9 mouse cellular contexts compared by ENCODE assay signal in the genomic region with DNA sequence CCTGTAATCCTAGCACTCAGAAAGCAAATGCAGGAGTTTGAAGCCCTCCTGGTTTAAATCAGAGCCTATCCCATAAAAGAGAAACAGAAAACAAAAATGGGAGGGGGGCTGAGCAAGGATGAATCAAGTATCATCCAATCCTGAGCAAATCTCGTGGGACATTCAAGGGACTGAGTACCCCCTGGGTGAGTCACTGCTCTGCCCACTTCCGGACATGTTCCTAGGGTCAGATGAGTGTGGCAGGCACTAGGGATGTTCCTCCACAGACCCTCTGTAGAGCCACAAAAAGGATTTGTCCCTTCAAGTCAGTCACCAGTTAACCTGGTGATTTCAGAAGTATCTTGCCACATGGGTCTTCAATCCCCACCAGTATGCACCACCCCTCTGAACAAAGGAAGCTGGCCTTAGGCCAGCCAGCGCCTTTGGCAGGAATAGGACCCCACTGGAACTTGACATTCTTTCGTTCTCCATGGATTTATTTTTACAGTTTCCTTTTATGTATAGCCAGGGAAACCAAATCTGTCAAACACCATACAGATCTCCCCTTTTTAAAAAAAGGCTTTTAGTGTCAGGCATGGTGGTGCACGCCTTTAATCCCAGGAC. TPM values are rescaled to one million over a fixed set of nuclear protein-coding genes. Genes with fewer than 3 reads are reported as not detected.
DNase-seq lines count a peak whose midpoint lies in the region; ATAC-seq and TF ChIP-seq lines count a peak whose summit lies in the region.
"Had no signal": no experiment of that assay in that cellular context is flagged by ENCODE, and none has a peak within 500 bp of the region (broad histone marks: within the 10 kb centered on the region; RNA-seq: fewer than 3 reads in every experiment).

No protein-coding gene starts in this region.

- H3K27me3 ChIP-seq in kidney, adult 2 months (replicated peaks; ENCODE audit: control insufficient read depth, insufficient read depth, low read length) = no peaks in the 10 kb centered on the region
- no peaks in the 10 kb centered on the region for H3K27me3 ChIP-seq in limb, embryonic 12.5 days

- H3K4me1 ChIP-seq in kidney, adult 2 months (ENCODE audit: control insufficient read depth, insufficient read depth, low read length) = peaks cover 69% of the 10 kb centered on the region
- H3K4me1 ChIP-seq in brown adipose tissue, adult 24 weeks (ENCODE audit: control insufficient read depth, insufficient read depth, insufficient read length, low read length) = peaks cover 63% of the 10 kb centered on the region
- peaks cover 80% of the 10 kb centered on the region for H3K4me1 ChIP-seq in limb, embryonic 12.5 days (replicated peaks)

- no peaks in the 10 kb centered on the region; the same call in 1 of the 2 replicates for H3K36me3 ChIP-seq in kidney, adult 2 months (ENCODE audit: control insufficient read depth, insufficient read depth, low read length)
- H3K36me3 ChIP-seq in limb, embryonic 12.5 days = peaks cover 25% of the 10 kb centered on the region; the same call in 1 of the 2 replicates

- no peak overlapping the region for H3K4me3 ChIP-seq in kidney, adult 2 months (ENCODE audit: insufficient read depth, low read depth, low read length)
- H3K4me3 ChIP-seq in brown adipose tissue, adult 24 weeks (ENCODE audit: insufficient read depth, low read depth, low read length) = no peak overlapping the region
- H3K4me3 ChIP-seq in limb, embryonic 12.5 days (replicated peaks) = no peak overlapping the region

- no peak for DNase-seq in kidney, adult 2 months
- no peak for DNase-seq in kidney, adult 9 months
- peak; percentile 85 for DNase-seq in 416B (ENCODE audit: low read depth)
- no peak for DNase-seq in spleen, postnatal 14 days (ENCODE audit: low spot score in 2 of 2)
- DNase-seq in embryo, embryonic 10.5 days (ENCODE audit: low spot score) = no peak
- no peak for DNase-seq in urinary bladder, adult 18-20 months (ENCODE audit: low spot score in 2 of 2)
- DNase-seq: cerebellum, adult 8-10 months had no signal

- H3K4me2 ChIP-seq in limb, embryonic 12.5 days = no peak overlapping the region

- H3K9me3 ChIP-seq in limb, embryonic 12.5 days = no peaks in the 10 kb centered on the region

- TF ChIP-seq POLR2A in kidney, adult 2 months (IDR thresholded peaks at IDR 0.05; ENCODE audit: low read depth, low read length) = no peak

- ATAC-seq in limb, embryonic 12.5 days (ENCODE audit: insufficient number of reproducible peaks, insufficient read depth, low FRiP score, low TSS enrichment, low read depth) = no peak

- H3K27ac ChIP-seq in kidney, adult 2 months (ENCODE audit: insufficient read depth, low read depth, low read length) = 0 out of 2 replicates have a peak overlapping the region, but pooled peaks have one; percentile 4
- peak overlapping the region; percentile 70 for H3K27ac ChIP-seq in brown adipose tissue, adult 24 weeks (replicated peaks; ENCODE audit: low read depth, low read length)
- peak overlapping the region; percentile 66 for H3K27ac ChIP-seq in limb, embryonic 12.5 days

- TF ChIP-seq CTCF in kidney, adult 2 months (conservative IDR thresholded peaks at IDR 0.05; ENCODE audit: insufficient read depth, insufficient read length, low read depth, low read length) = no peak

- 39% methylated on average over 5 of the region's 5 CpGs for WGBS in kidney, adult 2 months
- 68% methylated on average over 5 of the region's 5 CpGs for WGBS in limb, embryonic 12.5 days

- 0 out of 2 replicates have a peak overlapping the region, but pooled peaks have one; percentile 18 for H3K9ac ChIP-seq in limb, embryonic 12.5 days (replicated peaks)

RNA-seq across cellular contexts. Expression of gene Actn4, which starts 6.7 kb away (rescaled TPM):
- polyA plus RNA-seq in kidney, adult 2 months (2012; rRNA removed) = 340 and 367 TPM in 2 replicates
- polyA plus RNA-seq in brown adipose tissue, adult 24 weeks (2012; ENCODE audit: insufficient read depth, insufficient read length, missing spikeins) = 122 and 135 TPM in 2 replicates
- 269 and 283 TPM in 2 replicates for polyA plus RNA-seq in limb, embryonic 12.5 days (2016; fragmentation: Nextera tagmentation; extraction: Ambion mirVana)

RNA-seq across cellular contexts. Expression of gene Eif3k, which starts 26.3 kb away (rescaled TPM):
- polyA plus RNA-seq in kidney, adult 2 months (2012; rRNA removed) = 321 and 343 TPM in 2 replicates
- polyA plus RNA-seq in brown adipose tissue, adult 24 weeks (2012; ENCODE audit: insufficient read depth, insufficient read length, missing spikeins) = 165 and 216 TPM in 2 replicates
- polyA plus RNA-seq in limb, embryonic 12.5 days (2016; fragmentation: Nextera tagmentation; extraction: Ambion mirVana) = 438 and 440 TPM in 2 replicates

RNA-seq across cellular contexts. Expression of gene Map4k1, which starts 26.5 kb away (rescaled TPM):
- polyA plus RNA-seq in kidney, adult 2 months (2012; rRNA removed) = 2.3 and 6.2 TPM in 2 replicates
- 0.63 and 1.4 TPM in 2 replicates for polyA plus RNA-seq in brown adipose tissue, adult 24 weeks (2012; ENCODE audit: insufficient read depth, insufficient read length, missing spikeins)
- polyA plus RNA-seq in limb, embryonic 12.5 days (2016; fragmentation: Nextera tagmentation; extraction: Ambion mirVana) = 10.9 and 11.9 TPM in 2 replicates

Comparison
In these comparisons a context has a peak if more than half of its experiments do, and no peak if none do; other contexts are left out.
1. H3K27ac ChIP-seq: peak in every context shown above with its lines; median percentile 70 in brown adipose tissue, adult 24 weeks; 66 in limb, embryonic 12.5 days; 4 in kidney, adult 2 months.